Mouse (Mus musculus) stomach, postnatal 0 days (tissue): ENCODE results near the gene Catsperg1. TPM values are rescaled to one million over a fixed set of nuclear protein-coding genes. Genes with fewer than 3 reads are reported as not detected.
A peak's percentile ranks its signal among the peaks of the same experiment; 100 is the strongest.
"Not testable (repeated sequence)": the region's sequence is repeated elsewhere in the genome, so short reads cannot be mapped to it uniquely, and the experiment has no call there.

Experiments
- ATAC-seq: fragments of 200-750 bp; cut with Nextera tagmentation; 2 replicates; pipeline ENCODE4 v1.8.0; 2017; ENCODE audit not compliant: low FRiP score, low TSS enrichment
- DNase-seq: peaks from one replicate; pipeline ENCODE4 v3.0.0-alpha.2; 2016; ENCODE audit warnings: low spot score
- H3K27ac ChIP-seq: fragments of 300-500 bp; sonication (generic); replicated peaks from 2 replicates; pipeline ENCODE4 v1.5.1; 2014; ENCODE audit warnings: mild to moderate bottlenecking, control low read depth
- H3K27me3 ChIP-seq: fragments of 300-500 bp; sonication (generic); 2 replicates; pipeline ENCODE4 v1.6.1; 2014; ENCODE audit warnings: low read length; ENCODE audit not compliant: control insufficient read depth, insufficient read depth
- H3K36me3 ChIP-seq: fragments of 300-500 bp; sonication (generic); 2 replicates; pipeline ENCODE4 v1.6.1; 2014; ENCODE audit warnings: low read length, mixed read lengths; ENCODE audit not compliant: control insufficient read depth, insufficient read depth
- H3K4me1 ChIP-seq: fragments of 300-500 bp; sonication (generic); replicated peaks from 2 replicates; pipeline ENCODE4 v1.6.1; 2014; ENCODE audit warnings: antibody characterized with exemption; ENCODE audit not compliant: control insufficient read depth, insufficient read depth
- H3K4me2 ChIP-seq: fragments of 300-500 bp; sonication (generic); replicated peaks from 2 replicates; pipeline ENCODE4 v1.6.1; 2014; ENCODE audit warnings: low read depth, mild to moderate bottlenecking, control low read depth, moderate library complexity
- H3K4me3 ChIP-seq: fragments of 300-500 bp; sonication (generic); 2 replicates; pipeline ENCODE4 v1.5.1; 2014; ENCODE audit warnings: low read depth, low read length, control low read depth
- H3K9ac ChIP-seq: fragments of 300-500 bp; sonication (generic); 2 replicates; pipeline ENCODE4 v1.6.1; 2014; ENCODE audit warnings: mild to moderate bottlenecking, low read length, control low read depth, mixed read lengths
- H3K9me3 ChIP-seq: fragments of 300-500 bp; sonication (generic); 2 replicates; pipeline ENCODE4 v1.6.1; 2016; ENCODE audit warnings: low read length; ENCODE audit not compliant: control insufficient read depth
- CTCF ChIP-seq: IDR thresholded peaks from 2 replicates; pipeline ENCODE4 v1.5.1; 2016; ENCODE audit warnings: antibody characterized with exemption, low read depth, mild to moderate bottlenecking, moderate library complexity
- EP300 ChIP-seq: optimal IDR thresholded peaks from 2 replicates; pipeline ENCODE3; 2016; ENCODE audit warnings: antibody characterized with exemption
- WGBS: fragments of 180-500 bp; shearing (Covaris S2); extraction: QIAGEN DNeasy Blood & Tissue Kit; methylation state at CpG from one replicate; pipeline ENCODE4 v1.1.7; 2014; 5-methylcytosine and 5-hydroxymethylcytosine counted together
- polyA plus RNA-seq: library from polyadenylated mRNA; unstranded; fragments of >200 nt; fragmentation: Nextera tagmentation; extraction: Ambion mirVana; gene quantifications from 2 replicates; pipeline ENCODE4 v1.2.1, GENCODE M21; 2015

Gene Catsperg1
- polyA plus RNA-seq, 1 experiment from 2014 or later, result 0.29 TPM

DNA sequence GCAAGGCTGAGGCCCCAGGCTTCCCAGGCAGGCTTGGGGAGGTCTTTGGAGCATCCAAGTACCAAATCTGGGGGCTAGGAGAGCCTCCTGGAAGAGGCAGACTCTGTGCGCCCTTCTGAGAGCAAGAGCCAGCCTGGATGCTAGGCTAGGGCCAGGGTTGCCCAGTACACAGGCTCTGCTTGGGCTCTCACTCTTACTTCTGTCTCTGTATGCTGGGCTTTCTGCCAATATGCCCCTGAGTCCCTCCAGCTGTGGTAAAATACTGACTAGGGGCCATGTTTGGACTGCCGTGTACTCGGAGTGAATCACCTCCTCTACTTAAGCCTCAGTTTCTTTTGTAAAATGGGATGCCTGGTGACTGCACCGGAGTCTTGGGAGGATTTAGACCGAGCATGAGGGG, 32.2 kb upstream of the Catsperg1 start:
- ATAC-seq (no peak), DNase-seq (no peak)
- Histone ChIP-seq H3K27ac (no peak overlapping the region), H3K4me1 (no peaks in the 10 kb centered on the region), H3K9ac (no peak overlapping the region), H3K36me3 (0 out of 2 replicates have a peak, but pooled peaks cover 2% of the 10 kb centered on the region), H3K4me2 (no peak overlapping the region), H3K9me3 (no peaks in the 10 kb centered on the region), H3K27me3 (no peaks in the 10 kb centered on the region), H3K4me3 (no peak overlapping the region)
- WGBS, result 46% methylated on average over 5 of the region's 5 CpGs
- TF ChIP-seq CTCF, result no peak
- TF ChIP-seq EP300, result no peak

- no peak for ATAC-seq
- H3K4me1 ChIP-seq, result no peaks in the 10 kb centered on the region
- no peaks in the 10 kb centered on the region for H3K27me3 ChIP-seq
- H3K4me2 ChIP-seq, result no peak overlapping the region
- H3K36me3 ChIP-seq, result 0 out of 2 replicates have a peak, but pooled peaks cover 2% of the 10 kb centered on the region
- DNase-seq, result no peak
- no peak for TF ChIP-seq EP300
- TF ChIP-seq CTCF, result peak; percentile 76
- H3K9ac ChIP-seq, result no peak overlapping the region
- 90% methylated on average over 7 of the region's 7 CpGs for WGBS
- no peak overlapping the region for H3K27ac ChIP-seq
- H3K4me3 ChIP-seq, result no peak overlapping the region
- no peaks in the 10 kb centered on the region for H3K9me3 ChIP-seq
Observed at GRCm38 (mm10) chr7:29244732-29245416, 31.0 kb upstream of the Catsperg1 start.

GRCm38 (mm10) chr7:29238019-29238967, 24.5 kb upstream of the Catsperg1 start, which contains the start of gene Yif1b:
Gene Yif1b (plus strand): TSS chr7:29238329.
- peak within 1 kb of the TSS; percentile 88 for H3K27ac ChIP-seq
- H3K4me3 ChIP-seq, result peak within 1 kb of the TSS; percentile 58
- no peaks in the 10 kb centered on the region for H3K9me3 ChIP-seq
- H3K9ac ChIP-seq, result peak within 1 kb of the TSS; percentile 75
- H3K4me2 ChIP-seq, result peak within 1 kb of the TSS; percentile 78
- ATAC-seq (peak; percentile 94), DNase-seq (peak; percentile 99)
- H3K4me1 ChIP-seq, result no peaks in the 10 kb centered on the region; the same call in 1 of the 2 replicates
- no peaks in the 10 kb centered on the region for H3K36me3 ChIP-seq
- TF ChIP-seq CTCF, result peak; percentile 39; the same call in 1 of the 2 replicates
- TF ChIP-seq EP300, result peak; percentile 92
- under 1% methylated on average over 60 of the region's 60 CpGs for WGBS
- H3K27me3 ChIP-seq, result no peaks in the 10 kb centered on the region

- H3K36me3 ChIP-seq, H3K4me1 ChIP-seq, ATAC-seq, H3K9me3 ChIP-seq, DNase-seq, H3K27me3 ChIP-seq: not testable (repeated sequence)
- Histone ChIP-seq H3K4me2 (peak overlapping the region; percentile 44), H3K4me3 (peak overlapping the region; percentile 27; the same call in 1 of the 2 replicates), H3K9ac (peak overlapping the region; percentile 48; the same call in 1 of the 2 replicates), H3K27ac (peak overlapping the region; percentile 88)
- 28% methylated on average over 6 of the region's 6 CpGs for WGBS
Observed at GRCm38 (mm10) chr7:29237596-29237995, 23.8 kb upstream of the Catsperg1 start.

- H3K27ac ChIP-seq, result no peak overlapping the region
- WGBS, result 79% methylated on average over 4 of the region's 4 CpGs
- no peak for DNase-seq
- no peak overlapping the region for H3K4me2 ChIP-seq
- ATAC-seq, result no peak
- no peak overlapping the region for H3K9ac ChIP-seq
- no peak overlapping the region for H3K4me3 ChIP-seq
- no peaks in the 10 kb centered on the region for H3K36me3 ChIP-seq
- H3K27me3 ChIP-seq, result no peaks in the 10 kb centered on the region
- H3K4me1 ChIP-seq, result peaks cover 2% of the 10 kb centered on the region; the same call in 1 of the 2 replicates
- no peaks in the 10 kb centered on the region for H3K9me3 ChIP-seq
- TF ChIP-seq EP300, result no peak
- TF ChIP-seq CTCF, result no peak
Observed at GRCm38 (mm10) chr7:29236593-29236992, 22.8 kb upstream of the Catsperg1 start.
